Mouse (Mus musculus) cortical plate, adult 2 months (tissue): ENCODE results near the gene Kcnk7.

Source experiments
- CTCF ChIP-seq: fragments of 200-500 bp; IDR thresholded peaks from 2 replicates; pipeline ENCODE4 v1.5.1; 2011; ENCODE audit warnings: mild to moderate bottlenecking, control low read depth, low read length; ENCODE audit not compliant: insufficient read depth; ENCODE audit errors: extremely low read depth
- POLR2A ChIP-seq: fragments of 200-500 bp; IDR thresholded peaks from 2 replicates; pipeline ENCODE4 v1.6.1; 2011; ENCODE audit warnings: mild to moderate bottlenecking, low read length, control low read depth; ENCODE audit not compliant: insufficient read depth; ENCODE audit errors: extremely low read depth

GRCm38 (mm10) chr19:5684985-5685384, 19.2 kb upstream of the Kcnk7 start:
- TF ChIP-seq CTCF (no peak), POLR2A (no peak)
